Mouse (Mus musculus): ENCODE results near the gene Aplp2. TPM values are rescaled to one million over a fixed set of nuclear protein-coding genes. Genes with fewer than 3 reads are reported as not detected.
A peak's percentile ranks its signal among the peaks of the same experiment; 100 is the strongest.

Aplp2 gene
- polyA plus RNA-seq, 1 experiment from 2014 or later, result 422 TPM

DNA sequence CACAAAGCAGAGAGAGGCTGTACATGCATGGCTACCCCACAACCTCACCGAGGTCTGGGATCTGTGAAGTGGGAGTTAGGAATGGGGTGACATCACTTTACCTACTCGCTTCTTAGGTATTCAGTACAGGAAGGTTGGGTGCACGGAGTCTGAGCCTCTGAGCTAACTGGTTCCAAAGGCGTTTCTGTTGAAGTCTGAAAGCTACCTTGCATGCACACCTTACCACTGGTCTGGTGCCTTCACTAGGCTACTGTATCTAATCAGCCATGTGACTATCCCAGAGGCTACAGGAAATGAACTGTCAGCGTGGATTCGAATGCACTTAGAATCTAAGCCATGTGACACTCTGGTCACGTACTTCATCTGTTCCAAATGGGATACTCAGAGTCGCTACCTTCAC is 55.0 kb downstream of the Aplp2 start:
- H3K4me1 ChIP-seq (ENCODE audit: control insufficient read depth, insufficient read depth, low read length), result peaks cover 11% of the 10 kb centered on the region
- no peak overlapping the region for H3K9ac ChIP-seq (ENCODE audit: low read length)
- peak; percentile 73 for ATAC-seq (replicated peaks; ENCODE audit: extremely low read depth, insufficient read depth, low FRiP score)
- WGBS, result 55% methylated on average over 8 of the region's 8 CpGs
- no peaks in the 10 kb centered on the region for H3K9me3 ChIP-seq (replicated peaks; ENCODE audit: control insufficient read depth, low read length)
- H3K27ac ChIP-seq (ENCODE audit: low read length), result no peak overlapping the region
- peaks cover 60% of the 10 kb centered on the region for H3K36me3 ChIP-seq (ENCODE audit: control insufficient read depth, insufficient read depth)
- no peaks in the 10 kb centered on the region for H3K27me3 ChIP-seq (ENCODE audit: control insufficient read depth, insufficient read depth, low read length)
- H3K4me2 ChIP-seq (ENCODE audit: low read depth, low read length), result no peak overlapping the region
- H3K4me3 ChIP-seq (ENCODE audit: low read length), result no peak overlapping the region

GRCm38 (mm10) chr9:31151050-31151449 is 60.6 kb downstream of the Aplp2 start:
- H3K4me1 ChIP-seq (ENCODE audit: control insufficient read depth, insufficient read depth, low read length), result peaks cover 3% of the 10 kb centered on the region; the same call in 1 of the 2 replicates
- H3K4me3 ChIP-seq (ENCODE audit: low read length), result no peak overlapping the region
- 69% methylated on average over 2 of the region's 2 CpGs for WGBS
- H3K27ac ChIP-seq (ENCODE audit: low read length), result no peak overlapping the region
- no peaks in the 10 kb centered on the region for H3K27me3 ChIP-seq (ENCODE audit: control insufficient read depth, insufficient read depth, low read length)
- no peak overlapping the region for H3K4me2 ChIP-seq (ENCODE audit: low read depth, low read length)
- H3K9ac ChIP-seq (ENCODE audit: low read length), result no peak overlapping the region
- H3K36me3 ChIP-seq (ENCODE audit: control insufficient read depth, insufficient read depth), result peaks cover 35% of the 10 kb centered on the region
- no peak for ATAC-seq (replicated peaks; ENCODE audit: extremely low read depth, insufficient read depth, low FRiP score)
- no peaks in the 10 kb centered on the region for H3K9me3 ChIP-seq (replicated peaks; ENCODE audit: control insufficient read depth, low read length)

- Histone ChIP-seq H3K4me1 (ENCODE audit: control insufficient read depth, insufficient read depth, low read length) (peaks cover 14% of the 10 kb centered on the region), H3K9me3 (replicated peaks; ENCODE audit: control insufficient read depth, low read length) (no peaks in the 10 kb centered on the region), H3K9ac (ENCODE audit: low read length) (no peak overlapping the region), H3K27ac (ENCODE audit: low read length) (no peak overlapping the region), H3K27me3 (ENCODE audit: control insufficient read depth, insufficient read depth, low read length) (no peaks in the 10 kb centered on the region), H3K4me3 (ENCODE audit: low read length) (no peak overlapping the region), H3K4me2 (ENCODE audit: low read depth, low read length) (no peak overlapping the region), H3K36me3 (ENCODE audit: control insufficient read depth, insufficient read depth) (peaks cover 22% of the 10 kb centered on the region)
- ATAC-seq (replicated peaks; ENCODE audit: extremely low read depth, insufficient read depth, low FRiP score), result no peak
- WGBS, result 82% methylated on average over 7 of the region's 7 CpGs
These were observed 63.5 kb downstream of the Aplp2 start for GRCm38 (mm10) chr9:31148135-31148534.

- Histone ChIP-seq H3K9me3 (replicated peaks; ENCODE audit: control insufficient read depth, low read length) (no peaks in the 10 kb centered on the region), H3K4me3 (ENCODE audit: low read length) (no peak overlapping the region), H3K4me1 (ENCODE audit: control insufficient read depth, insufficient read depth, low read length) (peaks cover 14% of the 10 kb centered on the region), H3K4me2 (ENCODE audit: low read depth, low read length) (no peak overlapping the region), H3K9ac (ENCODE audit: low read length) (no peak overlapping the region), H3K27ac (ENCODE audit: low read length) (no peak overlapping the region), H3K27me3 (ENCODE audit: control insufficient read depth, insufficient read depth, low read length) (no peaks in the 10 kb centered on the region), H3K36me3 (ENCODE audit: control insufficient read depth, insufficient read depth) (peaks cover 7% of the 10 kb centered on the region; the same call in 1 of the 2 replicates)
- WGBS, result 55% methylated on average over 7 of the region's 7 CpGs
- ATAC-seq (replicated peaks; ENCODE audit: extremely low read depth, insufficient read depth, low FRiP score), result no peak
These were observed 66.2 kb downstream of the Aplp2 start for GRCm38 (mm10) chr9:31145272-31145925.

GRCm38 (mm10) chr9:31142924-31143323 is 68.7 kb downstream of the Aplp2 start:
- Histone ChIP-seq H3K36me3 (ENCODE audit: control insufficient read depth, insufficient read depth) (no peaks in the 10 kb centered on the region), H3K27me3 (ENCODE audit: control insufficient read depth, insufficient read depth, low read length) (no peaks in the 10 kb centered on the region), H3K4me2 (ENCODE audit: low read depth, low read length) (no peak overlapping the region), H3K9ac (ENCODE audit: low read length) (no peak overlapping the region), H3K27ac (ENCODE audit: low read length) (no peak overlapping the region), H3K9me3 (replicated peaks; ENCODE audit: control insufficient read depth, low read length) (no peaks in the 10 kb centered on the region), H3K4me1 (ENCODE audit: control insufficient read depth, insufficient read depth, low read length) (peaks cover 14% of the 10 kb centered on the region), H3K4me3 (ENCODE audit: low read length) (no peak overlapping the region)
- 53% methylated on average over 1 of the region's 1 CpGs for WGBS
- no peak for ATAC-seq (replicated peaks; ENCODE audit: extremely low read depth, insufficient read depth, low FRiP score)

GRCm38 (mm10) chr9:31133131-31133530 is 78.5 kb downstream of the Aplp2 start:
- Histone ChIP-seq H3K27me3 (ENCODE audit: control insufficient read depth, insufficient read depth, low read length) (peaks cover 51% of the 10 kb centered on the region), H3K9me3 (replicated peaks; ENCODE audit: control insufficient read depth, low read length) (no peaks in the 10 kb centered on the region), H3K4me2 (ENCODE audit: low read depth, low read length) (no peak overlapping the region), H3K27ac (ENCODE audit: low read length) (no peak overlapping the region), H3K4me1 (ENCODE audit: control insufficient read depth, insufficient read depth, low read length) (peaks cover 11% of the 10 kb centered on the region), H3K9ac (ENCODE audit: low read length) (no peak overlapping the region), H3K36me3 (ENCODE audit: control insufficient read depth, insufficient read depth) (no peaks in the 10 kb centered on the region), H3K4me3 (ENCODE audit: low read length) (no peak overlapping the region)
- ATAC-seq (replicated peaks; ENCODE audit: extremely low read depth, insufficient read depth, low FRiP score), result no peak
- 73% methylated on average over 5 of the region's 5 CpGs for WGBS

DNA sequence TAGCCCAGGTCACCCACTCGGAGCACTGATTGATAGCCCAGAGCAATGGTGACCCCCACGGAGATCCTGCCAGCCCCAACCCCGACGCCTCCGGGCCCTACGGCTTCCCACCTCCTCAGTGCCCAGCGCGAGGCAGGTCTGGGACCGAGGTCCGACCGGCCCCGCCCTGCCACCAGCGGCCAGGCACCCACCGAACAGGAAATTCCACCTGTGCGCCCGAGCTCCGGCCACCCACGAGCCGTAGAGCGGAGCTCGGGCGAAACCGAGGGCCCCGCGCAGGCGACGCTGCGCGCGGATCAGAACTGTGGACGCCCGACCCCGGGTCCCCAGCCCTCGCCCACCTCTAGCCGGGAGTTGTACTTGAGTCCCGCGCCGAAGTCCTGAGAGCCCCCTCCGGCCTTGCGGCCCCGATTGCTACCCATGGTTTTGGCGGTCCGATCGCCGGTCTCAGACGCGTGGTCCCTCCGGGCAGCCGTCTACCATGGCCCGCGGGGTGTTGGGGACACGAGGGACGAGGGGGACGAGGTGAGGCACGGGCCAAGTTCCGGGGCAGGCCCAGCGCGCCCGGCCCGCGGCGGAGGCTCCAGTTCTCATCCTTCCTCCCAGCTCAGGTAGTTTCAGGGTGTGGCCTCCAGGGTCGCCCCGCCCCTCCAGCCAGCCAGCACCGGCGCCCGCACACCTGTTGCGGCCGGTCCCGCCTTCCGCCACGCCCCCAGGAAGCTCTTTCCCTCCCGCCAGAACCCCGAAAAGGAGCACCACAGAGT is 80.2 kb downstream of the Aplp2 start, which contains the start of gene St14:
Gene St14 (minus strand): TSS at position 649 of the 764 bp plus-strand sequence.
- H3K36me3 ChIP-seq (ENCODE audit: control insufficient read depth, insufficient read depth), result no peaks in the 10 kb centered on the region
- no peaks in the 10 kb centered on the region for H3K9me3 ChIP-seq (replicated peaks; ENCODE audit: control insufficient read depth, low read length)
- peak within 1 kb of the TSS; percentile 99 for H3K4me2 ChIP-seq (ENCODE audit: low read depth, low read length)
- H3K27me3 ChIP-seq (ENCODE audit: control insufficient read depth, insufficient read depth, low read length), result peaks cover 51% of the 10 kb centered on the region
- H3K9ac ChIP-seq (ENCODE audit: low read length), result peak within 1 kb of the TSS; percentile 66
- H3K27ac ChIP-seq (ENCODE audit: low read length), result no peak within 1 kb of the TSS
- peak; percentile 34; the same call in 1 of the 2 replicates for ATAC-seq (replicated peaks; ENCODE audit: extremely low read depth, insufficient read depth, low FRiP score)
- H3K4me1 ChIP-seq (ENCODE audit: control insufficient read depth, insufficient read depth, low read length), result peaks cover 14% of the 10 kb centered on the region
- WGBS, result under 1% methylated on average over 74 of the region's 74 CpGs
- peak within 1 kb of the TSS; percentile 64 for H3K4me3 ChIP-seq (ENCODE audit: low read length)

DNA sequence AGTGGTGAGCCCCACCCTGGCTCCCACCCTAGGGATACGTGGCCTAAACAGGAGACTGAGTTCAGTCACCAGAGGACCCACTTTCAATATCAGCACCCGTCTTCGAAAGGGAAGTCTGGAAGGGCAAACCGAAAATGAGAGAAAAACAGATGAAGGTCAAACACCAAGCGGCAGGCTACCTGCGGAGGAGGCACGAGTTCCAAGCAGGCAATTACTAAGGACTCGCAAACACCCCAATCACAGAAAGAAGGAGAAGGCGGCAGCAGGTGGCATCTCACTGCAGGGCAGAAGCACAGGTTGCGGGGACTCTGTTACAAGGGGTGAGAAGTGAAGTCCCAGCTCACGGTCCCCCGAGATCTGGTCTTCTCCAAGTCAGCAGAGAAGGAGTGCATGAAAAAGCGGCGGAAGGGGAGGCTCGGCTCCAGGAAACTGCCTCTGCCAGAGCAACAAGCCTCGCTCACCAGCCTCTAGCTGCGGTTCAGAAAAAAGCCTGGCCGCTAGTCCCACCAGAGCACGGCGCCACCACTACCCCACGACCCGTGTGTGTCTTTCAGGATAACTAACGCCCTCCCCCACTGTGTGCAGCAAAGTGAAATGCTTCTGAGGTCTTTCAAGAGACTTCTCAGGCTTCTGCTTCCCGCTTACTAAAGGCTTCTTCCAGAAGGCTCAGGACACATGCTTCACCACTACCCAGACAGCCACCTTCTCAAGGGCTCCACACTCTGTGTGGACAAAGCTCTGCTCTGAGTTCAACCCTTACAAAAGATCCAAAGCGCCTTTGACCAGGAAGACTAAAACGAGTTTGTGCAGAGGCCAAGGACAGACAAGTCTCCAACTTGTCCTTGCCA is 81.0 kb downstream of the Aplp2 start:
- H3K27me3 ChIP-seq (ENCODE audit: control insufficient read depth, insufficient read depth, low read length), result peaks cover 51% of the 10 kb centered on the region
- peaks cover 14% of the 10 kb centered on the region for H3K4me1 ChIP-seq (ENCODE audit: control insufficient read depth, insufficient read depth, low read length)
- no peak overlapping the region for H3K27ac ChIP-seq (ENCODE audit: low read length)
- no peaks in the 10 kb centered on the region for H3K9me3 ChIP-seq (replicated peaks; ENCODE audit: control insufficient read depth, low read length)
- peak overlapping the region; percentile 66 for H3K9ac ChIP-seq (ENCODE audit: low read length)
- no peaks in the 10 kb centered on the region for H3K36me3 ChIP-seq (ENCODE audit: control insufficient read depth, insufficient read depth)
- 8% methylated on average over 26 of the region's 26 CpGs for WGBS
- H3K4me2 ChIP-seq (ENCODE audit: low read depth, low read length), result peak overlapping the region; percentile 99
- no peak; the same call in 1 of the 2 replicates for ATAC-seq (replicated peaks; ENCODE audit: extremely low read depth, insufficient read depth, low FRiP score)
- H3K4me3 ChIP-seq (ENCODE audit: low read length), result peak overlapping the region; percentile 64

Measured in heart, embryonic 16.5 days (tissue).